Mouse (Mus musculus): ENCODE data around the gene Dok5. TPM values are rescaled to one million over a fixed set of nuclear protein-coding genes. Genes with fewer than 3 reads are reported as not detected.

Dok5 gene
- total RNA-seq, 2 experiments from 2014 or later = 16.7 to 18.5 TPM

GRCm38 (mm10) chr2:170788101-170788500, 56.5 kb downstream of the Dok5 start:
- DNase-seq (ENCODE audit: low spot score in 2 of 2) = no peak

- no peak for DNase-seq (ENCODE audit: low spot score in 2 of 2)
Observed at GRCm38 (mm10) chr2:170791332-170792017, 59.9 kb downstream of the Dok5 start.

DNA sequence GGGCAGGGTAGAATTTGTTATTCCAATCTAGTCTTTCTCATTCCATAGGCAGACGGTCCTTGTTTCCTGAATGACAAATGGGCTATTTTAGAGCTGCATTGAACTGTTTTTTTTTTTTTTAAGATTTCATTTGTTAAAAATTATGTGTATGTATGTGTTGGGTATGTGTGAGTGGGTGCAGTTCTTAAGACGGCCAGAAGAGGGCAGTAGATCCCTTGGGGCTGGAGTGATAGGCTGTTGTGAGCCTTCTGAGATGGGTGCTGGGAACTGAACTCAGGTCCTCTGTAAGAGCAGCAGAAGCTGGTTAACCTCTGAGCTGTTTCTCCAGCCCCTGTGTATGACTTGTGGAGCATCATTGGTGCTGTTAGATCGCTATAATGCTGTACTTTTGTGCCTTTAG, 63.6 kb downstream of the Dok5 start:
- no peak for DNase-seq (ENCODE audit: low spot score in 2 of 2)

DNA sequence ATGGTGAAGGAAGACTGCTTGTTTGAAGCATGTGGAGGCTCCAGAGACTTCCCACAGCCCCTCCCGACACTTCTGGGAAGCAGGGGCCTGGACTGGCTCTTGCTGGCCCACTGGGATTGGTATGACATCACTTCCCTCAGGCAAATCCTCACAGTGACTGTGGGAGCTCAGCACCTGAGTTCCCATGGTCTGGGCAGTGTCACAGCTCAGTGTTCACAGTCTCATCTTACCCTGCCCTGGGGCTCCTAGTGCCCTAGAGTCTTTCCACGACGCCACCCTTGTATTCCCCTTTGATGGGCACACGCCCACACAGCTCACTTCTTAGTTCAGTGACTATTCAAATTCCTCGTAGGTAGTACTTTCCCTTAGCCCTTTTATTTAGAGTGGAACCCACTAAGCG, 71.4 kb downstream of the Dok5 start:
- DNase-seq (ENCODE audit: low spot score in 2 of 2) = no peak

DNA sequence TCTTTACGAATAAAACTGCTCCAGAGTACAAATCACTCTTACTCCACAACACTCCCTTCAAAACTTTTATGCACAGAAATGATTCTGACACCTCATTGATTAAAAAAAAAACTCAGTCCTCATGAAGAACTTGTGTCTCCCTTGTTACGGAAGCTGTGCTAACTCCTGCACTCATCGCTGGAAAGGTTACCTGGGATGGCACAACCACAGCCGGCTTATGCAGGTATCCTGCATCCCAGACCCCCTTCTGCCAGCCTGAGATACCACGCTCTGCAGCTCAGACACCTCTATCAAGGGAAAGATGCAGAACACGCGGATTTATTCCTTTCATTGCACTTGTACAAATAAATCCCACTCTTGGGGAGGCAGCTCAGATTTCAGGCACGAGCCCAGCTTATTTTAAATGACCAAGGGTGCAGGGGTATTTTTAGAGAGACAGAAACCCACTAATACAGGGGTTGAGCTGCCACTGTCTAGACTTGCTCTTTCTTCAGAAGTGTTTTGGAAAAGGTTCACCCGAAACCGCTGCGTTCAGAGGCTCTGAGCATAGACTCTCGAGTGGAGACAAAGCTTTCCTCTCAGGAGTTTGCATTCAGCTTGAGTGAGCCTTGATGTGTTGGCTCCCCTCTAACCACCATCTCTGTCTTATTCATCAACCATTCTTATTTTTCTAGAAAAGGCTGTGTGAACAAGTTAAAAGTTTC, 76.1 kb downstream of the Dok5 start:
- no peak for DNase-seq (ENCODE audit: low spot score in 2 of 2)

DNA sequence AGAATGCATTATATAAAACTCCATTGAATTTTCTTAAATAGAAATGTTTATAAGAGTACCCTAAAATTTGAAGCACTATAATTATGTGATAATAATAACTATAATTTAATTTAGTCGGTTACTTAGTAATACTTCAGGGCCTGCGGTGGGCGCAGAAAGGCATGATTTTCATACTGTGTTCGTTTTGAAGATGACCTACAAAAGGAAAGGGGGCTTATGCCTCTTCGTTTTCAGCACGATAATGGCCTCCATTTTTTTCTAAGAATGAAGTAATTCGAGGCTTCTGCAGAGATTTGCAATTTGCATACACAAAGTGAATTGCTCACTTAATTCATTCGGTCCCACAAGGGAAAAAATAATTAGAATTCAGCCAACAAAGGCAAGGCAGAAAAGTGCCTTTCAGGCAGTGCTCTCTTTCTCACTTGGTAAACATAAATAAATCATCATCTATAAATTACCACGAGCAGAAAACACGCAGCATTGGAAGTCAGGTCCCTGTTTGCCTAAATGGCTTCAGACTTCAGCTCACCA, 76.7 kb downstream of the Dok5 start:
- DNase-seq (ENCODE audit: low spot score in 2 of 2) = no peak

- DNase-seq (ENCODE audit: low spot score in 2 of 2) = peak in 1 of 2 experiments; percentile 69
Observed at GRCm38 (mm10) chr2:170811356-170811755, 79.7 kb downstream of the Dok5 start.

GRCm38 (mm10) chr2:170816302-170816701, 84.7 kb downstream of the Dok5 start:
- DNase-seq (ENCODE audit: low spot score in 2 of 2) = no peak

- DNase-seq (ENCODE audit: low spot score in 2 of 2) = no peak
Observed at GRCm38 (mm10) chr2:170817112-170817703, 85.6 kb downstream of the Dok5 start.

GRCm38 (mm10) chr2:170826821-170827441, 95.3 kb downstream of the Dok5 start:
- DNase-seq (ENCODE audit: low spot score in 2 of 2) = no peak

DNA sequence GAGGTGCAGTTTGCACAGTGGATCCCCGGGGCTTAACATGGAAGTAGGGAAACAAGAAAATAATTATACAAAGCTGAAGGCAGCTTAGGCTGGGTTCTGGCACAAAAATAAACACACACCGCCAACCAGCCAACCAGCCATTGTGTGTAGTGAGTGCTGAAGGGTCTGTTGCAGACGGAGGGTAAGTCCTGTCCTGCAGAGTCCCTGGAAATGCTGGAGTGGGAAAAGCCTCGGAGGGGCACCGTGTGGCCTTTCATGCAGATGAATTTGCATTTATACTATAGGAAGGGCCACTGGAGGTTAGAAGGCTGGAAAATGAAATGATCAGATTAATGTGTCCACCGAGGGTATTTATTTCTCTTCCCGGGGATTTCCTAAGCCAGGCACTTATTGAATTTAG, 97.2 kb downstream of the Dok5 start:
- no peak for DNase-seq (ENCODE audit: low spot score in 2 of 2)

DNA sequence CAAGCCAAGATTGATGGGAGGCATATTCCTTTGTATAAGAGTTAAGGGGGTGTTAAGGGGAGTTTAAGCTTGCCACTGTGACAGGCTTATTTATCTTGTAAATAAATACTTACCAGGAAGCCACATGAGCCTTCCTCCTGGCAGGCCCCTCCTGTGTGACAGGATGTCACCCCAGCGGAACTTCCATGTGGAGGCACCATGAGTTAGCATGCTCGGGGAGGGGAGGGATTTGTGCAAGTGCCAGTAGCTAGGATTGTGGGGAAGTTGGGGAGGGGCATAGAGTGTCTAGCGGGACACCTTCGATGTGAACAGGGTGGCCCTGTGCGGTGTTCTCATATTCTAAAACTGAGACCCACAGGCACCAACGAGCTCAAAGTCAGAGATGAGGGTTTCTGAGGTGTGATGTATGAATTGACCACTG, 97.6 kb downstream of the Dok5 start:
- DNase-seq (ENCODE audit: low spot score in 2 of 2) = no peak

DNA sequence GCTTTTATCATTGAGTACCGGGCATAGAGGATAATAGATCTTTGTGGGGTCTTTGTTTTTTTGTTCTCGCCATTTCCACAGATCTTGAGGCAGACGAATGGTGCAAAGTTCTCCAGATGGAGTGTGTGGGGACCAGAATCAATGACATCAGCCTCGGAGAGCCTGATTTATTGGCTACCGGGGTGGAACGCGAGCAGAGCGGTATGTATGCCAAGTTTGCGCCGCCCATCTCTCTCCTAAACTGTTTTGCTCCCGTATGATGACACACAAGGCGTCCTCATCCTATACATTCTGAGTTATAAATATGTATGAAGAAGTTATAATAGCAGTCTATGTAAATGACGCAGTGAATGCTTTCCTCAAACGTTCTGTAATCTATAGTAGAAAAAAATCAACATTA, 98.4 kb downstream of the Dok5 start:
- no peak for DNase-seq (ENCODE audit: low spot score in 2 of 2)

GRCm38 (mm10) chr2:170836862-170837261, 105.3 kb downstream of the Dok5 start:
- DNase-seq (ENCODE audit: low spot score in 2 of 2) = peak in 1 of 2 experiments; percentile 54

GRCm38 (mm10) chr2:170837363-170837762, 105.8 kb downstream of the Dok5 start:
- no peak for DNase-seq (ENCODE audit: low spot score in 2 of 2)

GRCm38 (mm10) chr2:170837824-170838557, 106.4 kb downstream of the Dok5 start:
- no peak for DNase-seq (ENCODE audit: low spot score in 2 of 2)

- DNase-seq (ENCODE audit: low spot score in 2 of 2) = no peak
Observed at GRCm38 (mm10) chr2:170841441-170841965, 109.9 kb downstream of the Dok5 start.

DNA sequence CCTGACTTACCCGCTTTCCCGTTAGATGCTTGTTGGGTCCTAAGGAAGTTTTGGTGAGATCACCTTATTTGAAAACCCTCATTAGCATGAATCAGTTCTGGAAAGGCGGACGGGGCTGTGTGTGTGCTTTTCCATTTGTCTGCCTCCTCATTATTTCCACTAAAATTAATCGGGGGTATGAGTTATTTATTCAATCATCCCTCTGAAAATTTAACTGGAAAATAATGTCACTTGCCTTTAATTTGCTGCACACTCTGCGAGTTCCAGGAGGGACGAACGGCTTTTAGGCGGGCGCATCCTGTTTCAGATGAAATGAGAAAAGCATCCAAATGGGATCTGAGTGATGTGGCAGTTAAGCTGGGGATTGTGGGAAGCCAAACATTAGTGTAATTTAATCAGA, 113.9 kb downstream of the Dok5 start:
- DNase-seq (ENCODE audit: low spot score in 2 of 2) = no peak

- DNase-seq (ENCODE audit: low spot score in 2 of 2) = no peak
Observed at GRCm38 (mm10) chr2:170850058-170850457, 118.5 kb downstream of the Dok5 start.

DNA sequence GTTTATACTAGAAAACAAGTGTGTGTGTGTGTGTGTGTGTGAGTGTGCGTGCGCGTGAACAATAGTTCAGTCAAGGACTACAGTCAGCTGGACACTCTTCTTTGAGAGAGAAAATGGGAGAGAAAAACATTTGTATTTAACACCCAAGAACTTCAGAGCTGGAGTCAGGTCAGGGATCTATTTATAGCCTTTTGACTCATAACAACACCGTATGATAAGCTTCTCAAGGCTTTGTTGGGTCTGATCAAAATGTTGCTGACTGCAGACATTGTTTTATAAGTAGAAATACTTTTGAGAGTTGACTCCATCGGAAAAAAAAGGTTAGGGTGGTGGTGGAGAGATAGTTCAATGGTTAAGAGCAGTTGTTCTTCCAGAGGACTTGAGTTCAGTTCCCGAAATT, 120.7 kb downstream of the Dok5 start:
- no peak for DNase-seq (ENCODE audit: low spot score in 2 of 2)

GRCm38 (mm10) chr2:170855210-170855609, 123.6 kb downstream of the Dok5 start:
- DNase-seq (ENCODE audit: low spot score in 2 of 2) = peak; percentile 61 to 86
